Mouse (Mus musculus) adrenal gland, adult 2 months (tissue): Measurements from ENCODE around the gene Wfdc2. TPM values are rescaled to one million over a fixed set of nuclear protein-coding genes. Genes with fewer than 3 reads are reported as not detected.

ENCODE experiments used
- polyA plus RNA-seq: library from polyadenylated mRNA; depleted of rRNA; stranded (reverse); fragments of >200 nt; gene quantifications from 2 replicates; pipeline ENCODE4 v1.2.3, GENCODE M21; 2012; rRNA removed
- total RNA-seq, 2 experiments: library from RNA; stranded (reverse); gene quantifications; 2 replicates each; pipeline ENCODE4 v1.2.3; 2021

The Wfdc2 gene
- total and polyA plus RNA-seq, 3 experiments = 0.51 TPM; not detected in 2

Other genes with a start within 250 kb of the Wfdc2 start
- gene Svs6, start 245.7 kb upstream of the Wfdc2 start, total RNA-seq = not detected
- gene Svs6, start 245.7 kb upstream of the Wfdc2 start, polyA plus RNA-seq = not detected in 2 replicates
- 1 to 10 TPM; 1.5 to 1.7 TPM for gene Svs5, start 229.7 kb upstream of the Wfdc2 start, total RNA-seq
- gene Svs5, start 229.7 kb upstream of the Wfdc2 start, polyA plus RNA-seq = not detected in 2 replicates
- 10 to 100 TPM; 19.3 to 36.0 TPM for gene Slpi, start 173.3 kb upstream of the Wfdc2 start, total RNA-seq
- 5.7 and 8.5 TPM in 2 replicates for gene Slpi, start 173.3 kb upstream of the Wfdc2 start, polyA plus RNA-seq
- not detected for gene Rbpjl, start 159.3 kb upstream of the Wfdc2 start, total RNA-seq
- not detected in 2 replicates for gene Rbpjl, start 159.3 kb upstream of the Wfdc2 start, polyA plus RNA-seq
- gene Matn4, start 157.3 kb upstream of the Wfdc2 start, total RNA-seq = 1 to 10 TPM in 1 of 2 experiments, under 1 TPM in 1; 0.17 to 1.8 TPM
- gene Matn4, start 157.3 kb upstream of the Wfdc2 start, polyA plus RNA-seq = 1.0 TPM in 2 replicates
- 100 to 1,000 TPM; 123 to 151 TPM for gene Sdc4, start 118.5 kb upstream of the Wfdc2 start, total RNA-seq
- 23.3 and 23.5 TPM in 2 replicates for gene Sdc4, start 118.5 kb upstream of the Wfdc2 start, polyA plus RNA-seq
- gene Sys1, start 105.4 kb upstream of the Wfdc2 start, total RNA-seq = 10 to 100 TPM; 24.5 to 34.0 TPM
- gene Sys1, start 105.4 kb upstream of the Wfdc2 start, polyA plus RNA-seq = 299 and 335 TPM in 2 replicates
- gene Gm20458, start 101.4 kb upstream of the Wfdc2 start, total RNA-seq = 1 to 10 TPM; 3.9 to 9.6 TPM
- gene Gm20458, start 101.4 kb upstream of the Wfdc2 start, polyA plus RNA-seq = 9.6 and 18.9 TPM in 2 replicates
- not detected for gene Trp53tg5, start 88.7 kb upstream of the Wfdc2 start, total RNA-seq
- not detected in 2 replicates for gene Trp53tg5, start 88.7 kb upstream of the Wfdc2 start, polyA plus RNA-seq
- gene Dbndd2, start 76.3 kb upstream of the Wfdc2 start, total RNA-seq = 1 to 10 TPM; 5.5 to 7.0 TPM
- gene Dbndd2, start 76.3 kb upstream of the Wfdc2 start, polyA plus RNA-seq = 20.8 and 30.7 TPM in 2 replicates
- 10 to 100 TPM; 72.7 to 98.8 TPM for gene Pigt, start 64.9 kb upstream of the Wfdc2 start, total RNA-seq
- gene Pigt, start 64.9 kb upstream of the Wfdc2 start, polyA plus RNA-seq = 216 and 218 TPM in 2 replicates
- not detected for gene Spint3, start 11.0 kb downstream of the Wfdc2 start, total RNA-seq
- not detected in 2 replicates for gene Spint3, start 11.0 kb downstream of the Wfdc2 start, polyA plus RNA-seq
- under 1 TPM in 1 of 2 experiments, not detected in 1; 0.52 TPM for gene Wfdc6a, start 23.0 kb downstream of the Wfdc2 start, total RNA-seq
- 0.62 and 1.0 TPM in 2 replicates for gene Wfdc6a, start 23.0 kb downstream of the Wfdc2 start, polyA plus RNA-seq
- gene Eppin, start 31.2 kb downstream of the Wfdc2 start, total RNA-seq = not detected
- 0.29 TPM in 1 of 2 replicates, not detected in the other for gene Eppin, start 31.2 kb downstream of the Wfdc2 start, polyA plus RNA-seq
- gene Wfdc6b, start 51.1 kb downstream of the Wfdc2 start, total RNA-seq = not detected
- gene Wfdc6b, start 51.1 kb downstream of the Wfdc2 start, polyA plus RNA-seq = not detected in 2 replicates
- gene Wfdc8, start 51.2 kb downstream of the Wfdc2 start, total RNA-seq = not detected
- gene Wfdc8, start 51.2 kb downstream of the Wfdc2 start, polyA plus RNA-seq = 0.07 and 1.8 TPM in 2 replicates
- not detected for gene Wfdc16, start 76.4 kb downstream of the Wfdc2 start, total RNA-seq
- gene Wfdc16, start 76.4 kb downstream of the Wfdc2 start, polyA plus RNA-seq = not detected in 2 replicates
- not detected for gene Wfdc10, start 93.6 kb downstream of the Wfdc2 start, total RNA-seq
- gene Wfdc10, start 93.6 kb downstream of the Wfdc2 start, polyA plus RNA-seq = not detected in 2 replicates
- gene Wfdc9, start 94.2 kb downstream of the Wfdc2 start, total RNA-seq = not detected
- gene Wfdc9, start 94.2 kb downstream of the Wfdc2 start, polyA plus RNA-seq = not detected in 2 replicates
- gene Wfdc11, start 111.7 kb downstream of the Wfdc2 start, total RNA-seq = not detected
- gene Wfdc11, start 111.7 kb downstream of the Wfdc2 start, polyA plus RNA-seq = not detected in 2 replicates
- gene Wfdc13, start 122.7 kb downstream of the Wfdc2 start, total RNA-seq = not detected
- 0.13 TPM in 1 of 2 replicates, not detected in the other for gene Wfdc13, start 122.7 kb downstream of the Wfdc2 start, polyA plus RNA-seq
- not detected for gene Spint4, start 136.1 kb downstream of the Wfdc2 start, total RNA-seq
- gene Spint4, start 136.1 kb downstream of the Wfdc2 start, polyA plus RNA-seq = not detected in 2 replicates
- not detected for gene Spint5, start 152.9 kb downstream of the Wfdc2 start, total RNA-seq
- not detected in 2 replicates for gene Spint5, start 152.9 kb downstream of the Wfdc2 start, polyA plus RNA-seq
- under 1 TPM; 0.24 to 0.32 TPM for gene Wfdc3, start 183.5 kb downstream of the Wfdc2 start, total RNA-seq
- gene Wfdc3, start 183.5 kb downstream of the Wfdc2 start, polyA plus RNA-seq = 0.17 and 0.27 TPM in 2 replicates
- gene Dnttip1, start 183.6 kb downstream of the Wfdc2 start, total RNA-seq = 10 to 100 TPM; 34.9 to 41.8 TPM
- 29.7 and 44.4 TPM in 2 replicates for gene Dnttip1, start 183.6 kb downstream of the Wfdc2 start, polyA plus RNA-seq
- 1 to 10 TPM; 2.5 to 5.2 TPM for gene Ube2c, start 207.5 kb downstream of the Wfdc2 start, total RNA-seq
- 7.1 and 9.1 TPM in 2 replicates for gene Ube2c, start 207.5 kb downstream of the Wfdc2 start, polyA plus RNA-seq
- gene Tnnc2, start 217.6 kb downstream of the Wfdc2 start, total RNA-seq = not detected
- gene Tnnc2, start 217.6 kb downstream of the Wfdc2 start, polyA plus RNA-seq = not detected in 2 replicates
- gene Snx21, start 223.4 kb downstream of the Wfdc2 start, total RNA-seq = 10 to 100 TPM; 26.5 to 43.1 TPM
- gene Snx21, start 223.4 kb downstream of the Wfdc2 start, polyA plus RNA-seq = 109 and 111 TPM in 2 replicates
- gene Acot8, start 242.5 kb downstream of the Wfdc2 start, total RNA-seq = 10 to 100 TPM; 28.3 to 30.4 TPM
- 59.2 and 64.4 TPM in 2 replicates for gene Acot8, start 242.5 kb downstream of the Wfdc2 start, polyA plus RNA-seq
- 1 to 10 TPM; 3.5 to 5.7 TPM for gene Zswim3, start 242.7 kb downstream of the Wfdc2 start, total RNA-seq
- gene Zswim3, start 242.7 kb downstream of the Wfdc2 start, polyA plus RNA-seq = 2.3 and 2.5 TPM in 2 replicates